Mouse (Mus musculus) embryonic stem cell, embryonic (primary cell): ENCODE measurements at regions not wholly inside any gene's neighbourhood (a gene's known extent, or its start where the extent isn't known, plus 50 kb on each side); places are given as distances from the start of the nearest gene placed in this dataset.
"Not testable (repeated sequence)": the region's sequence is repeated elsewhere in the genome, so short reads cannot be mapped to it uniquely, and the experiment has no call there.

Experiments used
- CTCF ChIA-PET, 4 experiments: fragments of 300-600 bp in 2 of 4; fragments of 350-600 bp in 2 of 4; sonication (Branson Sonifier 250); formaldehyde crosslinking; loops; one replicate each; lab custom pipeline; 2022; ENCODE audit warnings: inconsistent platforms in 2 of 4; lab: Charles Lee
- POLR2A ChIA-PET, 4 experiments: fragments of 300-600 bp in 2 of 4; fragments of 350-600 bp in 2 of 4; sonication (Branson Sonifier 250); formaldehyde crosslinking; loops; one replicate each; lab custom pipeline; 2022; ENCODE audit warnings: antibody characterized with exemption in 4 of 4, inconsistent platforms in 1 of 4; lab: Charles Lee

- POLR2A ChIA-PET: interaction anchor here in 1 of 4 experiments (1.0 kb wide), 1 partner anchor 11 kb away, joined by 3 read pairs; no protein-coding TSS in a partner anchor
- CTCF ChIA-PET: no interaction called here
Observed at GRCm38 (mm10) chr5:50343681-50344080, 284.9 kb upstream of the Adgra3 start.

GRCm38 (mm10) chr5:50309491-50309890 is 250.7 kb upstream of the Adgra3 start:
- POLR2A ChIA-PET: no interaction called here

DNA sequence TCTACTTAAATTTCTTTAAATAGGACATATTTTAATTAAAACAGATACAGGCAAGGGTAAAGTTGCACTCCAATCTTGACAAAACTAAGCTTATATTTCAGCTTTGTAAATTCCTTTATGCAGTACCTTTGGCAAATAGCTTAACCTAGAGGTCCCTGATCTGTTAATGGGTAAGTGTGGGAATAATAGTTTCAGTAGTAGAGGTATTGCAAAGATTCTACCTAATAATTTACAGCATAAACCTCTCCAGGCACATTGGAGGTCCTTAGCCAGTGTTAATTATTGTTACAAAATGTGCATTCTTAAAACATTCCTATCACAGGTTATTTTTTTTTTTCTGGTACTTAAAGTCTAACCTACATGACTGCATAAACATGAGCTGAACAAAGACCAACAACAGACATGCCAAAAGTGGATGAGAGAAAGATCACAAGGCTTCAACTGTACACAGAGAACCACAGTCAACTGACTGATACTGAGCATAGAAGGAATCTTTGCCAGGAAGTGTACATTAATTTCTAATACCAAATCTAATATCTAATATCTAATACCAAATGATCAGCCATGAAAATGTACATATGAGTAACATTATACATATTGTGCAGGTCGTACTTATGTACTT is 245.2 kb upstream of the Adgra3 start:
- ChIA-PET POLR2A (no interaction called here), CTCF (no interaction called here)

More at GRCm38 (mm10) chr5:50309491-50309890, 250.7 kb upstream of the Adgra3 start:
- CTCF ChIA-PET: no interaction called here

GRCm38 (mm10) chr5:50293794-50294193 is 235.0 kb upstream of the Adgra3 start:
- ChIA-PET CTCF (no interaction called here), POLR2A (no interaction called here)

DNA sequence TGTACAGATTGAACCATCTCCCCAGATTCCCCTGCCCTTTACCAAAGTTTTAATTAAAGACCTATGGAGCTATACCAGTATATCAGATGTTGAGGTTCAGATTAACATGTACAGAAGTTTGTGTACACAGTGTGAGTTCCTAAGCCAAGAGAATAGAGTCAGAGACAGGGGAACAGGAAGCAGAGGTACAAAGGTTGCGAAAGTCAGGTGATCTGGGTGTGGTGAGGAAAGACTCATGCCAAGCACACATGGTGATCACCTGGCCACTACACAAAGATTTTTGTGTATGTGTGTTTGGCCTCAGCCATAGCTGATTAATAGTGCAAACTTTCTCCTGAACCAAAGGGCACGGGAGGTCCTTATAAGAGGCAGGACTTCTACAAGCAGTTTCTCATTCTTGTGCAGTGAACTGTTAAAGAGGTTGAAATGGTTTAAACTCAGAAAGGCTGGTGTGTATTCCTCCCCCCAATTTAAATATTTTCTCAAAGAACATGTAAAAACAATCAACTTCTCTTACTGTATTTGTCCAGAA is 232.1 kb upstream of the Adgra3 start:
- CTCF ChIA-PET: interaction anchor here in 1 of 4 experiments (1.0 kb wide), 1 partner anchor 329 kb away, joined by 3 read pairs; no protein-coding TSS in a partner anchor
- POLR2A ChIA-PET: no interaction called here

DNA sequence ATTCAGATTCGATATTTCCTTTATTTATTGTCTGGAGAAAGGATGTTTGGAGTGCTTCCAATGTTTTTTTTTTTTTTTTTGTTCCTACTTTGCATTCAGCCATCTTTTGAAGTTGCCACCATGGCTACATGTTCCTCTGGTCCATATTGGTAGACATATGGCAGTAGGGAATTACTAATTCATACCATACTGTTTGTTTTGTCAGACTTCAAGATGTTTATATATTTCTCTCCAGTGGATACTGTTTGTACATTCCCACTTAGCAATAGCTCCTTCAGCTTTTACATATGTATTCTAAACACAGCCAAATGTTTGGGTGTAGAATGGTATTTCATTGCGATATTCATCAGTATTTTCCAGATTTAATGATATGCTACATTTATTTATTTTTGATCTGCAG is 201.6 kb upstream of the Adgra3 start:
- CTCF ChIA-PET: no interaction called here
- POLR2A ChIA-PET: no interaction called here

DNA sequence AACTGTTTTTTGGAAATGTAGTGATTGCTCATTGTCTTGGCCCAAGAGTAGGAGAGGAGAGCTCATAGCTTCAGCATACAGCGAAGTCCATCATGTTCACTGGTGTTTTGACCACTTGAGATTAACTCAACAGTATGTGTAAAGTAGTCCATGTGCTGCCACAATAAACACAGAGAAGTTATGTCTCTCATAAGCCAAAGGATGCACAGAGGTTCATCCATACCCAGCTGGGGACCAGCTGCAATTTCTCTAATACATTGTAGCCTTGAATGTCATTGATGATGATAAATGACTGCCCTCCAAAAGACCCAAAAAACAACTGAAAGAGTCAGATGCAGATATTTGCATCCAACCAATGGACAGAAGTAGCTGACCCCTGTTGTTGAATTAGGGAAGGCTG is 199.2 kb upstream of the Adgra3 start:
- POLR2A ChIA-PET: no interaction called here
- CTCF ChIA-PET: no interaction called here

DNA sequence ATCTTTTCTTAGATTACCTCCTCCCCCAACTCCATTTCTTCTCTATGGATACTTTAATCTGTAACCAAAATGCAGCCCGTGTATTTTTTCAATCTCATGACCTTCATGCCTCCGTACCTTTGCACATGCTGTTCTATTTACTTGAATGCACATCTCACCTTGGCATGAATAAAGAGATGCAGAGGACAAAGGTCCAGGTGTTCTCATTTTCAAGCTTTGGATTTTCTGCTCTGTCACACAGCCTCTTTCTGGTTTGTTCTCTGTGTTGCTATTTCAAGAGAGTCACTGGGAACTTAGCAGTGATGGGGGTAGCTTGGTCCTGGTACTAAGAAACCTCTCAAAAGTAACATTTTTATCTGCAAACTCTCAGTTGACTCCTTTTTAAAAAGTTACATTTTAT is 175.3 kb upstream of the Adgra3 start:
- ChIA-PET CTCF (no interaction called here), POLR2A (no interaction called here)

- POLR2A ChIA-PET: no interaction called here
- CTCF ChIA-PET: interaction anchor here in 2 of 4 experiments (1.6 to 1.8 kb wide), 2 partner anchors 241 kb away, joined by 4 to 5 read pairs; no protein-coding TSS in a partner anchor
Observed at GRCm38 (mm10) chr5:50216956-50217355, 158.2 kb upstream of the Adgra3 start.

DNA sequence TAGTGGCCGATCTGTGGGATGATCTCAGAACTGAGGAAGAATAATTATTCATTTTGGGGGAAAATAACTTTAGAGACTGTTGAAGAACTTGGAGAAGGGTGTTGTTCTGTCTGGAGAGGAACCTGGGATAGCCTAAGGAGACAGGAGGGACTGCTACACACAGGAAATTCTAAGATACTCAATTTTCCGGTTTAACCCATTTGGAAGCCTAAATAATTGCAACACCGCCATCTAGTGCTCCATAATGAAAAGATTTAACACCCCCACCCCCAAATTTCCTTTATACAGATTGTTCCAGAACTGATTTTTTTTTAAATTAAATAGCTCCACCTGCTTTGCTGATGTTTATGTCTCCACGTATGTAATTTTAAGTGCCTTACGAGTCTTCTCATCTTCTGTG is 157.2 kb upstream of the Adgra3 start:
- CTCF ChIA-PET: interaction anchor here (0.6 to 1.6 kb wide), 5 partner anchors 31 to 1756 kb away, joined by 3 to 6 read pairs (median 4); no protein-coding TSS in a partner anchor
- POLR2A ChIA-PET: no interaction called here

GRCm38 (mm10) chr5:50202307-50203010 is 143.7 kb upstream of the Adgra3 start:
- ChIA-PET CTCF (interaction anchor here in 1 of 4 experiments (2.0 kb wide), 1 partner anchor 226 kb away, joined by 7 read pairs; no protein-coding TSS in a partner anchor), POLR2A (interaction anchor here in 3 of 4 experiments (0.6 to 1.7 kb wide), 4 partner anchors 11 to 81 kb away, joined by 3 to 10 read pairs (median 3); no protein-coding TSS in a partner anchor)

DNA sequence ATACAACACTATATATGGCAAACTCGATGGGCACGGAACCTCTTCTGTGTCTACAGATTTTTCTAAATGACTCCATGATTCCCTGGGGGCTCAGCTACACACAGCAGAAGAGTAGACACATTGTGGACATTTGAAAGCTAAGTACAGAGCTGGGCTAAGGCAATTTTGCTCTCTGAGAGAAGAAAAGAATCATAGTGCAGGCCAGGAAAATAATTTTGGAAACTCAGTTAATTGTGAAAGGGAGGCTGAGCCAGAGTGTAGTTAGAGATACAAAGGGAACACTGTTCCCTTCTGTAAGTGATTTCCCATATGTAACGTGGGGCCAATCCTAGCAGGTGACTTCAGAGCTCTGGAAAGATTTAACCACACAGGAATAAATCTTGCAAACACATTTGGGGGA is 137.6 kb upstream of the Adgra3 start:
- POLR2A ChIA-PET: no interaction called here

GRCm38 (mm10) chr5:50195993-50196392 is 137.2 kb upstream of the Adgra3 start:
- ChIA-PET POLR2A (no interaction called here), CTCF (no interaction called here)

More for the DNA sequence above, 137.6 kb upstream of the Adgra3 start:
- CTCF ChIA-PET: no interaction called here

- CTCF ChIA-PET: no interaction called here
- POLR2A ChIA-PET: interaction anchor here in 1 of 4 experiments (1.2 kb wide), 1 partner anchor 9 kb away, joined by 3 read pairs; no protein-coding TSS in a partner anchor
Observed at GRCm38 (mm10) chr5:50189394-50189793, 130.6 kb upstream of the Adgra3 start.

- CTCF ChIA-PET: no interaction called here
- POLR2A ChIA-PET: no interaction called here
Observed at GRCm38 (mm10) chr5:50182721-50183120, 123.9 kb upstream of the Adgra3 start.

DNA sequence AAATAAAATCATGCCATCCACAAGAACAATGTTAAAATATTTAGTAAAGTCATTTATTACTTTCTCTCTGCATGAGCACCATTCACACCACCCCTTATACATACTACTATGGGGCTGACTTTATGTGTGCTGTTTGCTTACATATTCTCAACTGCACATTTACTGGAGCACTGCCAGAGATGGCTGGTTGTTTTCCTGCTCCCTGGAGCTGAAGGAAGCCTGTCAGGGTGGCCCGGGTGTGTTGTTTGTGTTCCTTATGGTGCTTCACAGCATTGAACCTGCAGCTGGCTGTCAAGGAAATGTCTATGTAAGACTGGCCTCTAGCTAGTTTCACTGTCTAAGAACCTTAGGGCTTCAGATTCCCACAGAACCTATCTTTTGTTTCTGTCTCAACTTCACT is 97.8 kb upstream of the Adgra3 start:
- POLR2A ChIA-PET: no interaction called here
- CTCF ChIA-PET: no interaction called here

GRCm38 (mm10) chr5:50155170-50155860 is 96.5 kb upstream of the Adgra3 start:
- POLR2A ChIA-PET, CTCF ChIA-PET: not testable (repeated sequence)

DNA sequence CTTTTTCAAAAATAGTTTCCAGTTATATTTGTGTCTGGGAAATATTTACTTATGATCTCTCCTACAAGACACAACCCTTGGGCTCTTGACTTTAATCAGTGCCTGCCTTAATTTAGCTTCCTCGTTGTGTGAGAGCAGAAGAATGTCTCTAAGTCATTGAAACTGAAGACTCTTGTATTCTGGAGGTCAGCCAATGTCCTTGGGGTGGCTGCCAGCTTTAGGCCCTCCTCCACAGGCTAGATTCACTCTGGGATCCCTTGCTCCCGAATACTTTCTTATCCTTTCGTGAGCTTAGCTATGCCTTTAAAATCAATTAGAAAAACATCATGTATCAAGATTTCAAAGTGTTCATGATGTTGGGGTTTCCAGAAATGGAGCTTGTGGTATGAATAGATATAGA is 88.1 kb upstream of the Adgra3 start:
- CTCF ChIA-PET: no interaction called here

GRCm38 (mm10) chr5:50145458-50146083 is 86.8 kb upstream of the Adgra3 start:
- POLR2A ChIA-PET: no interaction called here
- CTCF ChIA-PET: interaction anchor here in 1 of 4 experiments (0.6 kb wide), 1 partner anchor 422 kb away, joined by 21 read pairs; no protein-coding TSS in a partner anchor

More for the DNA sequence above, 88.1 kb upstream of the Adgra3 start:
- POLR2A ChIA-PET: no interaction called here
